Mouse (Mus musculus) adrenal gland, postnatal 4 days (tissue): ENCODE measurements around the gene Acd. TPM values are rescaled to one million over a fixed set of nuclear protein-coding genes. Genes with fewer than 3 reads are reported as not detected.

Source experiments
- DNase-seq, 2 experiments: peaks; one replicate each; pipeline ENCODE4 v3.0.0; 2021 to 2022; ENCODE audit warnings: low spot score in 2 of 2, mixed read lengths in 2 of 2
- total RNA-seq, 2 experiments: library from RNA; stranded (reverse); gene quantifications; 2 replicates each; pipeline ENCODE4 v1.2.3; 2021

Acd gene
- total RNA-seq, 2 experiments from 2014 or later = 32.2 to 36.0 TPM

DNA sequence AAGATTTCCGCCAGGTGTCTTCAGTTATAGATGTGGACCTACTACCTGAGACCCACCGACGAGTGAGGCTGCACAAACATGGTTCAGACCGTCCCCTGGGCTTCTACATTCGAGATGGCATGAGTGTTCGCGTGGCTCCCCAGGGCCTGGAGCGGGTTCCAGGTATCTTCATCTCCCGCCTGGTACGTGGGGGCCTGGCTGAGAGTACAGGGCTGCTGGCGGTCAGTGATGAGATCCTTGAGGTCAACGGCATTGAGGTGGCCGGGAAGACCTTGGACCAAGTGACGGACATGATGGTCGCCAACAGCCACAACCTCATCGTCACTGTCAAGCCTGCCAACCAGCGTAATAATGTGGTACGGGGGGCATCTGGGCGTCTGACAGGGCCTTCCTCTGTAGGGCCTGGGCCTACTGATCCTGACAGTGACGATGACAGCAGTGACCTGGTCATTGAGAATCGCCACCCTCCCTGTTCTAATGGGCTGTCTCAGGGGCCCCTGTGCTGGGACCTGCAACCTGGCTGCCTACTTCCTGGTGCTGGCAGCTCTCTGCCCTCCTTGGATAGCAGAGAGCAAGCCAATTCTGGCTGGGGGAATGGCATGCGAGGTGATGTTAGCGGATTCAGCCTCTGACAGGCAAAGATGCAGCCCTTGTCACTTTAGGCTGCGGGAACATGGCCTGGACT, 2.0 kb upstream of the Acd start:
- no peak for DNase-seq

- no peak for DNase-seq
Measured at GRCm38 (mm10) chr8:105702001-105702401, 1.1 kb upstream of the Acd start.

DNA sequence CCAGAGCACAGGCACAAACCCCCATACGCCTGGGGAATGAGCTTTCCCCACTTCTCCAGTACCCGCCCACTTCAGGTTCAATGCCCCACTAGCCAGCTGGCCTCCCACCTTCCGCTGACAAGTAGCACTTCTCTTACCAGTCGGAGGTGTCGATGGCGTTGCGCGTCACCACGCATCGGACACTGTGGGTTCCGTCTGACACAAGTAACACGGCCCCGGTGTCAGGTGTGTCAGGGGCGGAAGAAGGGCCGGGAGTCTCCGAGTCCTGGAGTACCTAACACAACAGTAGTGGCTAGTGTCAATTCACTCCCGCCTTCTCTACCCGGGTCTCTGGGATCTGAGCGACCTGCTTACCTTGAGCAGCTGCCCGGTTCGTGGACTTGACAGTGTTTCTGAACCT, 336 bp downstream of the Acd start:
- peak in 1 of 2 experiments; percentile 28 for DNase-seq

- no peak for DNase-seq
Measured at GRCm38 (mm10) chr8:105699488-105700215, 1.2 kb downstream of the Acd start.

DNA sequence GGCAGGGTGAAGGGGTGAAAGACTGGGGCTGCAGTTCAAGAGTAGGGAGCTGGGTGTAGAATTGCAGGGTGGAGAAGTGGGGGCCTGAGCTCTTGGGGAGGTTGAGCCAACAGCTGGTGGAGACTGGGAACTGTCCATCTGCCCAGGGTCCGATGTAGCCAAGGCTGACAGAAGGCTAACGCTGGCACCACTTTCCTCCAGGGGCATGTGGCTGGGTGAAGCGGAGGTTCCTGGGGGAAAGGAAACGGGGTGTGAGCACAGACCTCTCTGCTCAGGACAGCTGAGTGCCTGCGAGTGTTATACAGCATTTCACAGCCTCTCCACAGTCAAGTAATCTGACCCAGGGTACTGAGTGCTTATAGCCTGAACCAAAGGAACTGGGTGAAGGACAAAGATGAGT, 2.2 kb downstream of the Acd start:
- DNase-seq = no peak

DNA sequence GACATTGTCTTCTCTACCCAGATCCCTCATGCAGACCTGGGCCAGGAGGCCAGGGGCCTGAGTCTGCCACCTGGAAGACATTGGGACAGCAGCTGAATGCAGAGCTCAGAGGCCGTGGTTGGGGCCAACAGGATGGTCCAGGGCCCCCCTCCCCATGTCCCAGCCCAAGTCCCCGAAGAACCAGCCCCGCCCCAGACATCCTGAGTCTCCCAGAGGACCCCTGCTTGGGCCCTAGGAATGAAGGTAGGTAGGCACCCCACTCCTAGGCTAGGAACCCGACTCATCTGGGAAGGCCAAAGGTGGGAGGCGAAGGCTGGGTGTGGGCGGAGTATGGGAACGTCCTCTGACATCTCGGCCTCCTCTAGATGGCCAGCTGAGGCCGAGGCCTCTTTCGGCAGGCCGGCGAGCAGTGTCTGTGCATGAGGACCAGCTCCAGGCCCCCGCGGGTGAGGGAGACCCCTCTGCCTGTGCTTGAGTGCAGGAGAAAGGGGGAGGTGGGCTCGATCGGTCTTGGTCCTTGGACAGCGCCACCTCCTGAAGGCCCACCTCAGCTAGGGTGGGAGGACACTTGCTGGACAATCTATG, 3.6 kb downstream of the Acd start:
- DNase-seq = no peak

GRCm38 (mm10) chr8:105695080-105695780, 5.7 kb downstream of the Acd start:
- DNase-seq = no peak

DNA sequence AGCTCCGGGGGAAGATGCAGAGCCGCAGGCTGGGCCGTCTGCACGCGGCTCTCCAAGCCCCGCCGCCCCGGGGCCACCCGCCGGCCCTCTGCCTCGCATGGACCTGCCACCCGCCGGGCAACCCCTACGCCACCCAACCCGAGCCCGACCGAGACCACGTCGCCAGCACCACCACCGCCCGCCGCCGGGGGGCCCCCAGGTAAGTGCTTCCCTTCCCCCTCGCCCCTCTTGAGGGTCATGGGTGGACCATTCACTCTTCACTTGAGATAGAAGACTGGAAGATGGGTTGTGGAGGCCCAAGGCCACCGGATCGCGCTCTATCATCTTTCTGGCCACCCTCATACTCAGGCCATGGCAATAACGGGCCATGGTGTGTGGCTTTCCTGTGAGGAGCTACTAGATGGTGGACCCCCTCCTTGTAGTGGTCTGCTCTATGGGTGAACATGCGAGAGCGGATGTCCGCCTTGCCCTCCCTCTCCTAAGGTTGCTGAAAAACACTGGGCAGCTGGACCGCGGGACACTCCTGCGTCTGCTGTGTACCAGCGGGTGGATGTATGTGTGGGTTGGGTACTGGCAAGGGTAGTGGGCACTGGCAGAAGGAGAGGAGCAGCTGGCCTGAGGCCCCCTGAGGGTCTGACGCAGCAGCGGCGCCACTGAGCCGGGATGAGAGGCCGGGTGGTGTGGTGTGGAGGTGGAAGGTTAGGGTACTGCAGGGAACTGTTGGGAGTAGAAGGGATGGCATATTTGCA, 6.7 kb downstream of the Acd start:
- no peak for DNase-seq

DNA sequence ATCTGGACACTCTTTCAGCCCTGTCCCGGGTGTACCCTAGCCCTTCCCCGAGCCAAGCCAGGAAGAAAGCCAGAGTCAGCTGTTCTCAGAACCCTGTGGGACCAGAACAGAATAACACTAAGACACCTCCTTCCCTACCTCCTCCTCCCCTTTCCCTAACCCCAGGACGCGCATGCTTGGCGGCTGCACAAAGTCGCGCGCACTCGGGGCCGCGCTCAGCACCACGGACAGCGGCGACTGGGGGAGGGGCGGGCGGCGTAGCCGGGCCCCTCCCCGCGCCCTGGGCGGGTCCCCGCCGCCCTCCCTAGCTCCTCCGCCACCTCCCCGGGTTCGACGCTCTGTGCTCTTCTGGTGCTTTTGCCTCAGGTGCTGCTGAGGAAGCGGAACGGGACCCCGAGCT, 7.3 kb downstream of the Acd start:
- DNase-seq = peak; percentile 46 to 72

GRCm38 (mm10) chr8:105692449-105693182, 8.3 kb downstream of the Acd start:
- DNase-seq = no peak

DNA sequence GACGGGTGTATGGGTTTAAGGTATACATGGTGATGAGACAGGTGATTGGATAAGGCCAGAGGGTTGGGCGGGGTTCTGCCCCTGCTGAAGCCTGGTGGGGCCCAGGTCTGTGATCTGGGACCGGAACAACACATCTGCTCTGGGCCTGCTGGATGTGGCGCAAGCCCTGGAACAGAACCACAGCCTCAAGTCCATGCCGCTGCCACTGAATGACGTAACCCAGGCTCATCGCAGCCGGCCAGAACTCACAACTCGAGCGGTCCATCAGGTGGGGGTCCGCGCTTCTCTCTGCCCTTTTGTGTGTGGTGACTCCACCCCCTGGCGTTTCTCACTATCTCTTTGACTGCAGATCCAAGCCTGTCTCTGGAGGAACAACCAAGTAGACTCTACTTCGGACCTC, 9.9 kb downstream of the Acd start:
- no peak for DNase-seq

GRCm38 (mm10) chr8:105689983-105690360, 10.9 kb downstream of the Acd start:
- no peak for DNase-seq

GRCm38 (mm10) chr8:105689256-105689982, 11.5 kb downstream of the Acd start:
- DNase-seq = no peak

DNA sequence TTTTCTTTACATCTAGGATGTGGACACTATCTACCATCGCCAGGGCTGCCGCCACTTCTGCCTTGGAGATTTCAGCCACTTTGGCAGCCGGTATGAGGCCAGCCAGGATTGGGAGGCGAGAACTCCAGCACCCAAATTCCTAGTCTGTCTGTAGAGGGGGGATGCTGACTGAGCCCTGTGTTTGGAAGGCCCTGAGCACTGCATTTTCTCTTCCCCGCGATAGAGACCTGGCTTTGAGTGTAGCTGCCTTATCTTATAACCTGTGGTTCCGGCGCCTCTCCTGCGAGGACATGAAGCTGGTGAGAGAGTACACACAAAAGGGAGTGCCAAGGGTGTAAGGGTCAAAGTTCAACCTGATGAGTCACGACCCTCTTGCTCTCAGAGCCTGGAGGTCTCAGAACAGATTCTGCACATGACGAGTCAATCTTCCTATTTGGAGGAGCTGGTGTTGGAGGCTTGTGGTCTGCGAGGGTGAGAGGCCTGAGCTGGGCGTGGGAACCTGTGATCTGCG, 12.6 kb downstream of the Acd start:
- no peak for DNase-seq

DNA sequence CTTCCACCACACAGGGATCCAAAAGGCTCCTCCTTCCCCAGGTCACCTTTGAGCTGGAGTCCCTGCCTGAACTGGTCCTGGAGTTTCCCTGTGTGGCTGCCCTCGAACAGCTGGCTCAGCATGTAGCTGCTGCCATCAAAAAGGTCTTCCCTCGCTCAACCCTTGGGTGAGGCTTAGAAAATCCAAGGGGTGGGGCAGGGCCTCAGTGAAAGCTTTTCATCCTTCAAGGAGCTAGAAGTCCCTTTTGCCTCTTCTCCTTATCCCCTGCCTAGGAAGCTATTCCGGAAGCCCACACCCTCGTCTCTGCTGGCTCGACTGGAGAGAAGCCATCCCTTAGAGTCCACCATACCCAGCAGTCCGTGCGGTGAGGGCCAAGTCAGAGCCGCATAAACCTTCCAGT, 13.4 kb downstream of the Acd start:
- DNase-seq = no peak

GRCm38 (mm10) chr8:105686551-105686950, 14.4 kb downstream of the Acd start:
- no peak for DNase-seq

GRCm38 (mm10) chr8:105685796-105686308, 15.1 kb downstream of the Acd start, which contains the start of gene Carmil2:
Gene Carmil2 (plus strand): TSS chr8:105686274.
- DNase-seq = peak in 1 of 2 experiments; percentile 53

- DNase-seq = no peak
Measured at GRCm38 (mm10) chr8:105685325-105685724, 15.6 kb downstream of the Acd start.

GRCm38 (mm10) chr8:105677891-105678290, 23.0 kb downstream of the Acd start:
- DNase-seq = no peak
